Comparison of ENCODE assay signal across 7 mouse cellular contexts in the genomic region with DNA sequence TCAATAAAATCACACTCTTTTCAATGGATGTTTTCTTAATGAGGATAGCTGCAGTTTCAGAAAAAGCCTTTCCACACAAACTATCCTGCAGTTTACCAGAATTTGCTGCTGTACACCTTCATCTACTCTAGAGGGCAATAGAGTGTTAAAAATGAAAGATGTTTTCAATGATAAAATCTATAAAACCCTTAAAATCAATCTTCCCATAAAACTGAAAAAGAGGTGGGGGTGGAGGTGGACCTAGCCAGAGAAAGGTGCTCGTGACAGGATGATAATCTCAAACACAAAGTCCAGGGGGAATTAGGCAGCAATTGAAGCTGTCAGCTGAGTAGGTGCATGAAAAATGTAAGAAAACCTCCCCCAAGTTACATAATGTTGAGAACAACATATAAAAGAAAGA.
DNase-seq lines count a peak whose midpoint lies in the region; ATAC-seq lines count a peak whose summit lies in the region.

No protein-coding gene starts in this region.

- ATAC-seq in common myeloid progenitor, adult 5-6 weeks (replicated peaks; ENCODE audit: low read depth, poor library complexity, severe bottlenecking) = 0 out of 2 replicates have a peak, but pooled peaks have one; percentile 50

- DNase-seq in kidney, postnatal 36 days = peak; percentile 2 to 15
- no peak for DNase-seq in kidney, postnatal 25 days
- DNase-seq in Muller cell, postnatal 12 days (ENCODE audit: inconsistent ontology term) = peak; percentile 24
- peak; percentile 11 for DNase-seq in layer of hippocampus, adult 9-11 months
- no peak for DNase-seq in spleen, postnatal 36 days (ENCODE audit: low spot score in 2 of 2)
- DNase-seq in gastrocnemius, postnatal 4 days (ENCODE audit: low spot score in 2 of 2) = no peak

Comparison
In these comparisons a context has a peak if more than half of its experiments do, and no peak if none do; other contexts are left out.
1. DNase-seq: peak in kidney, postnatal 36 days (2 of 2), Muller cell, postnatal 12 days (single experiment) and layer of hippocampus, adult 9-11 months (single experiment); none in kidney, postnatal 25 days (0 of 2), spleen, postnatal 36 days (0 of 2) and gastrocnemius, postnatal 4 days (0 of 2).